Mouse (Mus musculus) mouse embryonic stem cell (cell line): Measurements from ENCODE around the gene Gm26741.

ENCODE experiments used
- in situ Hi-C, 2 experiments: fragments of 300-500 bp; cut with MboI; formaldehyde crosslinking; loops; 1 replicate in 1 of 2; 3 replicates in 1 of 2; pipeline ENCODE4 v1.14.3; 2019 to 2020; ENCODE audit warnings: low sequenced_read_pairs in 2 of 2, low pct_unique_long_range_greater_than_20kb in 1 of 2, mixed read lengths in 1 of 2; ENCODE audit not compliant: unreplicated experiment in 1 of 2

Gm26741 gene

DNA sequence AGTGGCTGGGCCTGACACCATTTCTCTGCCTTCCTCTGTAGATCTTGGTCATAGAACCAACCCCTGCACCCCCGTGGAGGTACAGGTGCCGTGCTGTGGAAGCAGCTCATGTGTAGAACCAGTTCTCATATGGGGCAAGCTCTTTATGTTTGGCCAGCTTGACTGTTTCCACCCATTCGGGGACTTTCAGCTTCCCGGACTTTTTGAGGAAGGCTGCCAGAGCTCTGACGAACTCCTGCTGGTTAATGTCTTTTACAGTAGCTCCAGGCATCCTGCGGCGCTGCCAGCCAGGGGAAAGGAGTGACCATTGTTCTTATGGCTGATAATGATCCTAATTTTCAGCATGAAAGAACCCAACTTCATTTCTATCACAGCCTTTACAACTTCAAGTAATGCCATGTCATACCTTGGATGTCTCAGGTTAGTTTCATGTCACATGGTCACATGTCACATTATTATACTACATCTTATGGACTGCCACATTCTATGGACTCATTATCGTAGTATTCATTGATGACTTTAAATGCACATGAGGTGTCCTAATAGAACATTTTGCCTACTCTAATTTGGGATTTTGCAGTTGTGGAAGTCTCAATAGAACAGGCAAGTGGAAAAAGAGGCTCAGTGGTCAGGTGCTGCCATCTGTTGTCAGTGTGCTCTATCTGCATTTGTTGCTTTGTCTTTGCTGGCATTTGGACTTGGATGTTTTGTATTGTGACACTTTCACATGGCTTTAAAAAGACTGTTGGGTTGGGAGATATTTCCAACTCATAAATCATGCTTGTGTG, 26.4 kb downstream of the Gm26741 start:
- in situ Hi-C loops, result loop anchor here (25.0 kb wide), 2 partner anchors 273 to 598 kb away; no protein-coding TSS in a partner anchor

DNA sequence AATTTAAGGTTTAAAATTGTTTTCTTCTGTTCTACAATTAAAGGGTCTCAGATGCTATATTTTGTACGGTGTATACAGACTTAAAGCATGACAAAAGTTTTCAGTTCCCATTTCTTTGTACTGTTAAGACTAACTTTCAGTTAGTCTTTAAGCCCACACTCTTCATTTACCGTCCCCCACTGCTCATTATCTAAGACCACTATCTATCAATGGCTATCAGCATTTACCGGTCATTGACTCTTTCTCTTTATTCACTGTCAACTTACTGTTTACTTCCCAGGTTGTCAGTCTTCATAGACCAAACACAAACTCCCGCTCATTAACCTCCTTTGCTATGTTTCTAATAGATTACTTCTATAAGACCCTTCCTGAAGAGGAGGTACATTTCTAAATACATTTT, 28.6 kb downstream of the Gm26741 start:
- in situ Hi-C loops, result loop anchor here (25.0 kb wide), 2 partner anchors 275 to 600 kb away; no protein-coding TSS in a partner anchor

DNA sequence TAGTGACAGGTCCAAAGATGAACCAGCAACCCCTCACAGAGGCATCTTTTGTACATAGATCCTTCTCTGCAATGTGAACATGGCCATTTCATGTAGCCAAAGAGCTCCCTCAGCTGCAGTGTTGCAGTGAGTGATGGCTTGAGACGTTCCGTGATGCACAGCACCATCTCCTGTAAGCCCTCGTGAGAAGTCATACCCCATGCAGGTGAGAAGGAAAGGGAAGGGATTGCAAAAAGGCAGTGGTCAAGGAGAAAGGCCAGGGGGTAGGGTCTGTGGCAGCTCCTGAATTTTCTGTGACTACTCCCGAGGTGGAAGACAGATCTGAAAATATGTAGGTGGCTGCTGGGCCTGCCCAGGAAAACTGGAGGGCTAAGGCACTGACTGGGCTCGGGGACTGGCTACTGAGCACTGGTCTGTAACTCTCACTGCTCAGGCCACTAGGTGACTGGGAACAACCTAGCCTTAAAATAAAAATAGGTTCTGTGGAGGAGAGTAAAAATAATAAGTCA, 30.4 kb downstream of the Gm26741 start, which contains the start of gene Nepn:
Gene Nepn, plus strand, starts transcription at position 51 of the 509 bp plus-strand sequence.
- in situ Hi-C loops, result loop anchor here (25.0 kb wide), 2 partner anchors 277 to 602 kb away; no protein-coding TSS in a partner anchor

DNA sequence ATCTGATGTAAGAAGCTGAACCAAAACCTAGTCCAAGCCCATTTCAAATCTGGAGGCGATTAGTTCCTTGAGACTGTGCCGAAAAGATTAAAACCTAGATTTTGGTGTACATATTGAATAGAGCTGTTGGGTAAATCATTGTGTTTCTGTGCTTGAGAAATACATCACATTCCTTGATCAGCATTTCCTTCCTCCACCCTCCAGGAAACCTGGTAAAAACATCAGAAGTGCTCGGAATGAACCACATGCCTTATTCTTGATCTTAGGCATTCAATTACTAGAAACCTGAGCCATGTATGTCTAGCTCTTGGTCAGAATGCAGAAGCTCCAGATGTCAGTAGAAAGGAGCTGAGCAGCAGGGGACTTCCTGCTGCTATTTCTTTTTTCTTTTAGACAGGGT, 30.9 kb downstream of the Gm26741 start:
- in situ Hi-C loops, result loop anchor here (25.0 kb wide), 2 partner anchors 277 to 602 kb away; no protein-coding TSS in a partner anchor

DNA sequence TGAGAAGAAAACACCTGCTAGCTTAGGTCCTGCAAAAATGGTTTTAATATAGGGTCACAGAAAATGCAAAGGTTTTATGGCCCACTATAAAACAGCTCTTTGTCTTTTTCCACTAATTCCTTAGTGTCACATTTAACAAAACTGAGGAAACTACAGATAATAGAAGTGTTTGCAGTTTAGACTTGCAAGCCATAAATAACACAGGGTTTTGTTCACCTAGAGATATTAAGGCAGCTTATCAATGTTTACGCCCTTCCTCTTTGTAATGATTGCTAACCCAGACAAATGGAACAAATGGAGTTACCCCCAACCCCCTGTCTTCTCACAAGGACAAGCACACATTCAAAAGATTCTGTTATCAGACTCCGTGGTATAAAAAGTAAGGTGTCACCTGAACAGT, 32.6 kb downstream of the Gm26741 start:
- in situ Hi-C loops, result loop anchor here (25.0 kb wide), 2 partner anchors 279 to 604 kb away; no protein-coding TSS in a partner anchor

DNA sequence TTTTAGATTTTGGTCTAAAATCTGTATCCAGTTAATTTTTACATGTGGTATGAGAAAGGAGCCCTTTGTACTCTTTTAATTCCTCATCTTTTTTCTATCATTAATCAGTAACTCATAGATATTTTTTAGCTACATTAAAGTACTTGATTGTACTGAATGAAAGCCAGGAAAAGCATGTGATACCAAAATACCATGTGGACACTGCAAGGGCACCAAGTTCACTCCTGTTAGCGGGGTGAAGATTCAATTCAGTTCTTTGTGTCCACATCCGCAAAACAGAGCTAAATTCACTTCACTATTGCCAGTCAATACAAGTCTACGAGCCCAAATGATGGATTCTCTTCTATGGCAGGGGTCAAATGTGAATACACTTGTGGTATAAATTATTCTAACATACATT, 38.1 kb downstream of the Gm26741 start:
- in situ Hi-C loops, result loop anchor here (25.0 kb wide), 2 partner anchors 284 to 609 kb away; no protein-coding TSS in a partner anchor

DNA sequence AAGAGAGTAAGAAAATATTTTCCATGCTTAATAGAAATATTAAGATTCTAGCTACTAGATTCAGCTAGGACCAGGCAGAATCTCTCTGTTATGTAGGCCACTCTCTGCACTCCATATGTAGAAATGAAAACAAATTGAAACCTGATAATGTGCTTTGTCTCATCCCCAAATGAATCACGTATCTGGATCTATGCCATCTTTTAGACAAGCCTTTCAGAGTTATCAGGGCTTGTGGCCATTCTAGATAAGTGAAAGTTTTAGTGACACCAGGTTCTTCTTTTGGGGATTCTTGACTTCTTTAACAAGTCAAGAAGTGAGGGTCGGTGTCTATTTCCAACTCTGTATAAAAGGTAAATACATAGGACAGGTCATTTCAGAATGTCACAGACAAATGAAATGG, 40.1 kb downstream of the Gm26741 start:
- in situ Hi-C loops, result loop anchor here (25.0 kb wide), 2 partner anchors 286 to 611 kb away; no protein-coding TSS in a partner anchor

DNA sequence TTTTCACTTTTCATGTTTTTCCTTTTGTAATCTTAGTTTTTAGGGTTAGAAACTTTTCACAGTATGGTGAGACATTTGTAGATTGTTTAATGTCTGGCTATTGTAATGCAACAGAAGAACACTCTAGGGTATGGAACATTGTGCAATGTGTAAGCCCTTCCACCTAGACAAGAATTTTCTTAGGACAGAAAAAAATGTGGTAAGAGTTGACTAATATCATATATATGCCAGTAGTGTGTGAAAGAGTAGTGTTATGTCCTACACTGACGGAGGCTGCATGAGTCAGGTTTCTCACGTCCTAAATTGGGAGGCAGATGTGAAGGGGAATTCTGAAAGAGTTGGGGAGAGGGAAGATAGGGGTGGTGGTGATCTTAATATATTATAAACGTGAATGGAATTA, 41.2 kb downstream of the Gm26741 start:
- in situ Hi-C loops, result loop anchor here (25.0 kb wide), 2 partner anchors 287 to 612 kb away; no protein-coding TSS in a partner anchor

DNA sequence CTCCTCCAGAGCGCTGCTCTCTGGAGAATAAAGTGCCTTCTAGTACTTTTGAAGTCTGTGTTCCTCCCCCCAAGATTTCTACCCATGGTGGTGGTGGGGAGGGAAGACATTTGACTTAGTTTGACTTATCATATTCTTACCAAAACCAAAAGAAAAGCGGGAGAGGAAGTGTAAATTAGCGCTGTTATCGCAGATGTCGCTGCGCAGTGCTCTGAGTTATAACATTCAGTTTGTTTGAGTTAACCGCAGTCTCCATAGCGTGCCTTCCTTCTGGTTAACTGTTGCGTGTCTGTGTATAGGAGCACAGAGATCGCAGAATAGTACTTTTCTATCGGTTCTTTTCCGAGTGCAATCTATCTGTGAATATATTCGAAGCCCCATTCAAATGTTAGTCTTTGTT, 46.6 kb downstream of the Gm26741 start:
- in situ Hi-C loops, result no loop called here

DNA sequence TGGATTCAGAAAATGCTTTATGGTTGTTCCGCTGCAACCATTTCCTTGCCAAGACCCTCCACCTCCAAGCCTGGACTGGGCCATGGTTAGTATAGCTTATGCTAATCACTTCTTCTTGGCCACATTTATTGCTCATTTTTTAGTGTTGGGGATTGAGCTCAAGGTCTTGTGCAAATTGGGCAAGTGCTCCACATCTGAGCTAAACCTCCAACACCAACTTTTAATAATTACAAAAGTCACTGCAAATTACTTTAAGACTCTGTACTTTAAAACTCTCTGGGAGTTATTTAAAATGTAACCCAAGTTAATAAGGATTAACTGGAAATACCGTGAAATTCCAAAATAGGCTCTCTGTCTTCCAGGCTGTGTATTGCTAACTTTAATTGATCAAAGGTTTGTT, 49.0 kb downstream of the Gm26741 start:
- in situ Hi-C loops, result no loop called here
